Mouse (Mus musculus) heart, postnatal 0 days (tissue): ENCODE measurements around the gene Pard3.
A peak's percentile ranks its signal among the peaks of the same experiment; 100 is the strongest.

Experiments
- CTCF ChIP-seq: IDR thresholded peaks from 2 replicates; pipeline ENCODE4 v1.5.1; 2016; ENCODE audit warnings: antibody characterized with exemption, control low read depth, low read depth
- EP300 ChIP-seq: IDR thresholded peaks from 2 replicates; pipeline ENCODE4 v1.6.1; 2016; ENCODE audit warnings: antibody characterized with exemption, low read depth

- no peak for TF ChIP-seq CTCF
- 0 out of 2 replicates have a peak, but pooled peaks have one; percentile 13 for TF ChIP-seq EP300
Measured at GRCm38 (mm10) chr8:127107928-127108327, 44.2 kb downstream of the Pard3 start.
